Mouse (Mus musculus): Measurements from ENCODE around the gene Eif2ak3. TPM values are rescaled to one million over a fixed set of nuclear protein-coding genes. Genes with fewer than 3 reads are reported as not detected.
"Not testable (repeated sequence)": the region's sequence is repeated elsewhere in the genome, so short reads cannot be mapped to it uniquely, and the experiment has no call there.

Gene Eif2ak3
- polyA plus RNA-seq, 1 experiment from 2014 or later, result 11.0 TPM

DNA sequence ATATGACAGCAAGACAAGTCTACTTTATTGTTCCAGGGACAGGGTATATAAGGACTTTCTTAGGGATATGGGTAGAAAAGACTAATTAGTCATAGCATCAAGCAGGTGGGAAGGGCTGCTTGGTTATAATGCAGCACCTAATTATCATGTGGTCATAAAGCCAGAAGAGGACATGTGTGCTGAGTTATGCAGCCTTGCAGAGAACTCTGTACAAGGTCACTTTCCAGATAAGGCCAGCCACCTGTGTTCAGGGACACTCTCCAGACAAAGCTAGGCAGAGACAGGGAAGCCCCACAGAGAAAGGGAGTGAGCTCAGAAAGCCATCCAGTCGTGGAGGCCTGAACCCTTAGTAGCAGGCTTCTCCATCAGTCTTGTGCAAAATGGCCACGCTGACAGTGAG is 22.7 kb upstream of the Eif2ak3 start:
- Histone ChIP-seq H3K79me2 (ENCODE audit: inconsistent target) (no peaks in the 10 kb centered on the region), H3K27ac (no peak overlapping the region), H3K36me3 (ENCODE audit: inconsistent target) (no peaks in the 10 kb centered on the region), H3K4me3 (ENCODE audit: inconsistent target) (no peak overlapping the region)
- 81% methylated on average over 2 of the region's 2 CpGs for WGBS (ENCODE audit: missing documents)

GRCm38 (mm10) chr6:70822386-70822910 is 21.9 kb upstream of the Eif2ak3 start:
- 71% methylated on average over 5 of the region's 5 CpGs for WGBS (ENCODE audit: missing documents)

DNA sequence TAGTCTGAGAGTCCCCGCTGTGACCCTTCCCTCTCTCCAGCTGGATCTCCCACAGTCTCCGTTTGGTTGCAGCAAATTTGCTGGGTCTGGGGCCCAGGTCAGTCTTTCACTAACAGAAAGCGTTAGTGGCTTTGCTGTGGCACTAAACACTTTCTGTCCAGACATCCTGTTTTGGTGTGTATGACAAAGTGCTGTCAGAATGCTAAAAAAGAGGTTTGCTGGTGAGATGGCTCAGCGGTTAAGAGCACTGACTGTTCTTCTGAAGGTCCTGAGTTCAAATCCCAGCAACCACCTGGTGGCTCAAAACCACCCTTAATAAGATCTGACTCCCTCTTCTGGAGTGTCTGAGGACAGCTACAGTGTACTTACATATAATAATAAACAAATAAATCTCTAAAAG is 21.0 kb upstream of the Eif2ak3 start:
- WGBS (ENCODE audit: missing documents), result 90% methylated on average over 4 of the region's 4 CpGs
- H3K27ac ChIP-seq; H3K36me3 ChIP-seq (ENCODE audit: inconsistent target); H3K4me3 ChIP-seq (ENCODE audit: inconsistent target); H3K79me2 ChIP-seq (ENCODE audit: inconsistent target): not testable (repeated sequence)

More at GRCm38 (mm10) chr6:70822386-70822910, 21.9 kb upstream of the Eif2ak3 start:
- Histone ChIP-seq H3K27ac (no peak overlapping the region), H3K4me3 (ENCODE audit: inconsistent target) (no peak overlapping the region), H3K79me2 (ENCODE audit: inconsistent target) (no peaks in the 10 kb centered on the region), H3K36me3 (ENCODE audit: inconsistent target) (no peaks in the 10 kb centered on the region)

- H3K27ac ChIP-seq, result peak overlapping the region; percentile 59
- 17% methylated on average over 18 of the region's 23 CpGs for WGBS (ENCODE audit: missing documents)
These were observed 20.0 kb upstream of the Eif2ak3 start for GRCm38 (mm10) chr6:70824085-70824986.

GRCm38 (mm10) chr6:70824987-70825337 is 19.4 kb upstream of the Eif2ak3 start:
- H3K27ac ChIP-seq, result peak overlapping the region; percentile 59
- 8% methylated on average over 4 of the region's 4 CpGs for WGBS (ENCODE audit: missing documents)
- peak overlapping the region; percentile 44 for H3K4me3 ChIP-seq (ENCODE audit: inconsistent target)
- no peaks in the 10 kb centered on the region for H3K36me3 ChIP-seq (ENCODE audit: inconsistent target)
- no peaks in the 10 kb centered on the region for H3K79me2 ChIP-seq (ENCODE audit: inconsistent target)

More at GRCm38 (mm10) chr6:70824085-70824986, 20.0 kb upstream of the Eif2ak3 start:
- peak overlapping the region; percentile 44 for H3K4me3 ChIP-seq (ENCODE audit: inconsistent target)
- H3K36me3 ChIP-seq (ENCODE audit: inconsistent target), result no peaks in the 10 kb centered on the region
- no peaks in the 10 kb centered on the region for H3K79me2 ChIP-seq (ENCODE audit: inconsistent target)

DNA sequence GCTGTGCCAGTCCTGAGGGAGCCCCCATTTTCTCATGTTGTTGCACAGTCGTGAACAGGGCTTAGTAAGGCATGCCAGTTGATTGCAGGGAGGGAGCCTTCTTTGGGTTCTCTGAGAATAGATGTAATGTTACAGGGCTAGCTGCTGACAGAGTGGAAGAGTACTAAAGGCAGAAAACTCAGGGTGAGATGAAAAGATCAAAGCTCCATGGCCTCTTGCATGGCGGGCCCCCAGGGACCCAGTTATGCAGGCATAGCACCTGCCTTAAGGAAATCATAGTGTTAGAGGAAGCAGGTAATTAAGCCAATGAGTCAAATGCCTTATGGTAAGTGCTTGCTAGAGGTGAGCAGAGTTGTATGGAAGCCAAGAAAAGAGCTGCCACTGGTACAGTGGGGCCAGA is 14.9 kb upstream of the Eif2ak3 start:
- Histone ChIP-seq H3K36me3 (ENCODE audit: inconsistent target) (no peaks in the 10 kb centered on the region), H3K4me3 (ENCODE audit: inconsistent target) (no peak overlapping the region), H3K27ac (no peak overlapping the region), H3K79me2 (ENCODE audit: inconsistent target) (no peaks in the 10 kb centered on the region)
- WGBS (ENCODE audit: missing documents), result 97% methylated on average over 2 of the region's 2 CpGs

DNA sequence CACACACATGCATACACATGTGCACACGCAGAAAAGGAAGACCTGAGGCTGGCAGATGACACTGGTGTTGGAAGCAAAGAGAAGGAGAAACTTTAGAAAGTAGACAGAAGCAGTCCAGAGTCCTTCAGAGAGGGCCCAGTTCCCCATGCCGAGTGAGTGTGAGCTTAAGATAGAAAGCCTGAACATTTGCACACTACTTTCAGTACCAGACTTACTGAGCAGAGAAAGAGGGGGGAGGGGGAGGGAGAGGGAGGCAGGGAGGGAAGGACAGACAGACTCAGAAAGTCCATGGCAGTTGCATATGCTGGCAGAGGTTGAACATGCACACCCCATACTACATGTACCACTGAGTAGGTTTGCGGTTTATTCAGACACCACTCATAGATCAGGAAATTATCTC is 13.8 kb upstream of the Eif2ak3 start:
- H3K27ac ChIP-seq, result no peak overlapping the region
- WGBS (ENCODE audit: missing documents), result 90% methylated on average over 2 of the region's 3 CpGs
- no peaks in the 10 kb centered on the region for H3K36me3 ChIP-seq (ENCODE audit: inconsistent target)
- no peak overlapping the region for H3K4me3 ChIP-seq (ENCODE audit: inconsistent target)
- H3K79me2 ChIP-seq (ENCODE audit: inconsistent target), result no peaks in the 10 kb centered on the region

DNA sequence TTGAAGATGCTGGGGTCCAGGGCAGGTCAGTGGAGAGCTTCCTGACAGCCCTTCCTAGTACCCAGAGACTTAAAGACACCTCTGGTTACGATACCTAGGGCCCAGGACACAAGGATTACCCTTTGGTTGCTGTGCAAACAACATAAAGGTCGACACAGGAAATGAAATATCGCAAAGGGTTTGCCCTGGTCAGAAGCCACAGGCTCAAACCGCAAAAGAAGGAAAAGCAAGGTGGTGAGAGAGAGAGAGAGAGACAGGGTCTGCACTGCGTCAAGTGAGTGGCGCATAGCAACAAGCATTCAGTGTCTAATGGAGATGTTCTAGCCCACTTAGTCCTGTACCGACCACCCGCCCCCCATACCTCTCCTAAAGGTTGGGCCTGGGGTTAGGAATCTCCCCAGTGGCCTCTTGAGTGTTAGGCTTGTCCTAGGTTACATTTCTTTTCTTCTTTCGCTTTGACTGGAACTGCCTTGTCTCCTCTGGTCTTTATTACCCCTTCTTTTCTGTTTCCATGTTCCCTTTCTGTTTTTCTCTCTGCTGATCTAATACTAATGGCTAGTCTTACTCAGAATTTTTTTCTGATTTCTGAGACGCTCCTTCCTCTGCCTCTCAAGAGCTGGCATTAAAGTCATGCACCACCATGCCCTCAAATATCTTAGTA is 13.0 kb upstream of the Eif2ak3 start:
- no peaks in the 10 kb centered on the region for H3K36me3 ChIP-seq (ENCODE audit: inconsistent target)
- H3K27ac ChIP-seq, result no peak overlapping the region
- 60% methylated on average over 10 of the region's 10 CpGs for WGBS (ENCODE audit: missing documents)
- H3K79me2 ChIP-seq (ENCODE audit: inconsistent target), result no peaks in the 10 kb centered on the region
- no peak overlapping the region for H3K4me3 ChIP-seq (ENCODE audit: inconsistent target)

- Histone ChIP-seq H3K4me3 (ENCODE audit: inconsistent target) (no peak overlapping the region), H3K79me2 (ENCODE audit: inconsistent target) (no peaks in the 10 kb centered on the region), H3K36me3 (ENCODE audit: inconsistent target) (no peaks in the 10 kb centered on the region), H3K27ac (no peak overlapping the region)
- 36% methylated on average over 2 of the region's 2 CpGs for WGBS (ENCODE audit: missing documents)
These were observed 7.0 kb upstream of the Eif2ak3 start for GRCm38 (mm10) chr6:70837297-70837696.

GRCm38 (mm10) chr6:70838532-70838931 is 5.8 kb upstream of the Eif2ak3 start:
- Histone ChIP-seq H3K4me3 (ENCODE audit: inconsistent target) (no peak overlapping the region), H3K79me2 (ENCODE audit: inconsistent target) (no peaks in the 10 kb centered on the region), H3K27ac (no peak overlapping the region), H3K36me3 (ENCODE audit: inconsistent target) (no peaks in the 10 kb centered on the region)
- 80% methylated on average over 3 of the region's 3 CpGs for WGBS (ENCODE audit: missing documents)

DNA sequence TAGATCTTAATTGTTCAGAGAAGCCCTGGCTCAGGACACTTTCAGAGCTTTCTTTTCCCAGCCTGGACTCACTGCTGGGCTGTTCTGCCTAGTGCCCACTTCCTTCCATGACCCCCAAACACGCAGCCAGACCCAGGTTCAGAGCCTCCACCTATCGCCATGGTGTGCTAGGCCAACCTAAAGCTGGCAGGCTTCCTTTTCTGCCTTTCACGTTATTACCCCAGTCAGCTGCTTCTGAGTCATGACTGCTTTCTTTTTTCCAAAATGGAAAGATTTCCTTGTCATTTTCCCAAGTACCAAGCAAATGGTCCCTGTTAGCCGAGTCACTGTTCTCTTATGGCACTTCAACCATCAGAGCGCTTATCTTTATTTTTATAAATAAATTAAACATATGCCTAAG is 4.0 kb upstream of the Eif2ak3 start:
- Histone ChIP-seq H3K79me2 (ENCODE audit: inconsistent target) (peaks cover 5% of the 10 kb centered on the region), H3K27ac (no peak overlapping the region), H3K4me3 (ENCODE audit: inconsistent target) (no peak overlapping the region), H3K36me3 (ENCODE audit: inconsistent target) (no peaks in the 10 kb centered on the region)
- WGBS (ENCODE audit: missing documents), result 46% methylated on average over 3 of the region's 5 CpGs

DNA sequence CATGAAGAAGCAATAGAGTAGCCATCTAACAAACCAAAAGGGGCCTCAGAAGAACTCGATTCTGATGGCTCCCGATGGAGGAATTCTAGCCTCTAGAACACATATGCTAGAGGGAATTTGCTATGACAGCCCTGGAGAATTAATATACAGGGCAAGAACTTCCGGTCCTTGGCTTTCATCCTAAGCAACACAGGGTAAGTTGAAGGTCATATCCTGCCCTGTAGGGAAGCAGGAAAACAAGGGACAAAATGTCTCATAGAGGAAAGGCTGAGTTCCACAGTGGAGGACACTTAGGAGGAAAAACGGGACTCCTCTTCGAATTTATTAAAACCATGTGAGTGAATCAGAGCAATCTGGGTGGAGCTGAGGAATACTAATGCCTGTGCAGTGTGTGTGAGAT is 1.3 kb upstream of the Eif2ak3 start:
- no peak overlapping the region for H3K4me3 ChIP-seq (ENCODE audit: inconsistent target)
- H3K27ac ChIP-seq, result no peak overlapping the region
- no peaks in the 10 kb centered on the region for H3K36me3 ChIP-seq (ENCODE audit: inconsistent target)
- H3K79me2 ChIP-seq (ENCODE audit: inconsistent target), result peaks cover 32% of the 10 kb centered on the region
- 72% methylated on average over 5 of the region's 5 CpGs for WGBS (ENCODE audit: missing documents)

- H3K36me3 ChIP-seq (ENCODE audit: inconsistent target), result no peaks in the 10 kb centered on the region
- peaks cover 53% of the 10 kb centered on the region for H3K79me2 ChIP-seq (ENCODE audit: inconsistent target)
- 1% methylated on average over 27 of the region's 38 CpGs for WGBS (ENCODE audit: missing documents)
- H3K4me3 ChIP-seq (ENCODE audit: inconsistent target), result peak overlapping the region; percentile 80
- no peak overlapping the region for H3K27ac ChIP-seq
These were observed 756 bp downstream of the Eif2ak3 start for GRCm38 (mm10) chr6:70844896-70845646.

DNA sequence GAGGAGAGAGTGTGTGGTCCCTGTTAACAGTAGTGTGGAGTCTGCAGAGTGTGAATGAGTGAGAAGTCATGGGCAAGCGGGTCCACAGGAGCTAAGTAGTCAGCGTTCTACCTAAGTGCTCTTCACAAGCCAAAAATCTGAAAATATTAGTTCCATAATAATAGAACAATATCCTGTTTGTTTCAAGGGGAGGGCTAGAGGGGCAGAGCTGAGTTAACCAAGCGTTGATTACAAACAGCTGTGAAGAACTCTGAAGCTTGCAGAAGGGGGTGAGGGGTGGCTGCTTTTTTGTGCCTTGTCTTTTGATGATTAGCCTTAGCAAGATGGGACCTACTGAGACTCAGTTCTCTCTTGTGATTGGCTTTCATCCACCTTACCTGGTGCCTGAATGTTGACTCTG is 3.1 kb downstream of the Eif2ak3 start:
- Histone ChIP-seq H3K4me3 (ENCODE audit: inconsistent target) (no peak overlapping the region), H3K36me3 (ENCODE audit: inconsistent target) (no peaks in the 10 kb centered on the region), H3K27ac (no peak overlapping the region), H3K79me2 (ENCODE audit: inconsistent target) (peaks cover 76% of the 10 kb centered on the region)
- WGBS (ENCODE audit: missing documents), result 95% methylated on average over 3 of the region's 3 CpGs
